Mouse (Mus musculus): ENCODE measurements around the gene Spag4. TPM values are rescaled to one million over a fixed set of nuclear protein-coding genes. Genes with fewer than 3 reads are reported as not detected.

Spag4 gene
- polyA plus RNA-seq, 1 experiment from 2014 or later = 3.6 TPM

- Histone ChIP-seq H3K27me3 (no peaks in the 10 kb centered on the region), H3K36me3 (peaks cover 100% of the 10 kb centered on the region), H3K4me1 (no peaks in the 10 kb centered on the region), H3K4me3 (replicated peaks) (no peak overlapping the region), H3K27ac (no peak overlapping the region), H3K9me3 (replicated peaks) (no peaks in the 10 kb centered on the region), H3K9ac (no peak overlapping the region), H3K4me2 (no peak overlapping the region)
- no peak for ATAC-seq (replicated peaks; ENCODE audit: low FRiP score)
- WGBS = 88% methylated on average over 15 of the region's 15 CpGs
Observed at GRCm38 (mm10) chr2:156073725-156074124, 8.8 kb downstream of the Spag4 start.

GRCm38 (mm10) chr2:156077461-156077860 is 12.5 kb downstream of the Spag4 start:
- ATAC-seq (replicated peaks; ENCODE audit: low FRiP score) = no peak
- no peak overlapping the region for H3K9ac ChIP-seq
- no peak overlapping the region for H3K4me2 ChIP-seq
- no peak overlapping the region for H3K4me3 ChIP-seq (replicated peaks)
- H3K27me3 ChIP-seq = no peaks in the 10 kb centered on the region
- H3K27ac ChIP-seq = no peak overlapping the region
- peaks cover 73% of the 10 kb centered on the region for H3K36me3 ChIP-seq
- WGBS = 88% methylated on average over 7 of the region's 7 CpGs
- no peaks in the 10 kb centered on the region for H3K9me3 ChIP-seq (replicated peaks)
- H3K4me1 ChIP-seq = 0 out of 2 replicates have a peak, but pooled peaks cover 3% of the 10 kb centered on the region

GRCm38 (mm10) chr2:156078421-156079182 is 13.6 kb downstream of the Spag4 start:
- no peaks in the 10 kb centered on the region for H3K27me3 ChIP-seq
- no peak overlapping the region for H3K9ac ChIP-seq
- H3K9me3 ChIP-seq (replicated peaks) = no peaks in the 10 kb centered on the region
- peaks cover 62% of the 10 kb centered on the region for H3K36me3 ChIP-seq
- no peak overlapping the region for H3K27ac ChIP-seq
- H3K4me2 ChIP-seq = no peak overlapping the region
- H3K4me1 ChIP-seq = 0 out of 2 replicates have a peak, but pooled peaks cover 3% of the 10 kb centered on the region
- no peak overlapping the region for H3K4me3 ChIP-seq (replicated peaks)
- ATAC-seq (replicated peaks; ENCODE audit: low FRiP score) = no peak
- 91% methylated on average over 16 of the region's 16 CpGs for WGBS

- no peak for ATAC-seq (replicated peaks; ENCODE audit: low FRiP score)
- WGBS = 80% methylated on average over 8 of the region's 8 CpGs
Observed at GRCm38 (mm10) chr2:156079183-156079560, 14.2 kb downstream of the Spag4 start.

GRCm38 (mm10) chr2:156079674-156080073 is 14.7 kb downstream of the Spag4 start:
- no peak overlapping the region for H3K4me2 ChIP-seq
- H3K27ac ChIP-seq = no peak overlapping the region
- H3K4me3 ChIP-seq (replicated peaks) = no peak overlapping the region
- no peaks in the 10 kb centered on the region for H3K9me3 ChIP-seq (replicated peaks)
- H3K9ac ChIP-seq = no peak overlapping the region
- peaks cover 51% of the 10 kb centered on the region for H3K36me3 ChIP-seq
- 0 out of 2 replicates have a peak, but pooled peaks cover 3% of the 10 kb centered on the region for H3K4me1 ChIP-seq
- H3K27me3 ChIP-seq = no peaks in the 10 kb centered on the region
- no peak for ATAC-seq (replicated peaks; ENCODE audit: low FRiP score)
- 39% methylated on average over 4 of the region's 4 CpGs for WGBS

More at GRCm38 (mm10) chr2:156079183-156079560, 14.2 kb downstream of the Spag4 start:
- Histone ChIP-seq H3K27me3 (no peaks in the 10 kb centered on the region), H3K27ac (no peak overlapping the region), H3K36me3 (peaks cover 56% of the 10 kb centered on the region), H3K4me3 (replicated peaks) (no peak overlapping the region), H3K9me3 (replicated peaks) (no peaks in the 10 kb centered on the region), H3K9ac (no peak overlapping the region), H3K4me2 (no peak overlapping the region), H3K4me1 (0 out of 2 replicates have a peak, but pooled peaks cover 3% of the 10 kb centered on the region)

- no peaks in the 10 kb centered on the region for H3K27me3 ChIP-seq
- H3K27ac ChIP-seq = no peak overlapping the region
- 0 out of 2 replicates have a peak, but pooled peaks cover 3% of the 10 kb centered on the region for H3K4me1 ChIP-seq
- H3K4me3 ChIP-seq (replicated peaks) = no peak overlapping the region
- WGBS = 80% methylated on average over 7 of the region's 7 CpGs
- no peaks in the 10 kb centered on the region for H3K9me3 ChIP-seq (replicated peaks)
- ATAC-seq (replicated peaks; ENCODE audit: low FRiP score) = no peak
- peaks cover 44% of the 10 kb centered on the region for H3K36me3 ChIP-seq
- H3K4me2 ChIP-seq = no peak overlapping the region
- H3K9ac ChIP-seq = no peak overlapping the region
Observed at GRCm38 (mm10) chr2:156080391-156080790, 15.4 kb downstream of the Spag4 start.

- H3K36me3 ChIP-seq = peaks cover 15% of the 10 kb centered on the region
- ATAC-seq (replicated peaks; ENCODE audit: low FRiP score) = no peak
- no peak overlapping the region for H3K4me3 ChIP-seq (replicated peaks)
- 91% methylated on average over 3 of the region's 3 CpGs for WGBS
- no peaks in the 10 kb centered on the region for H3K27me3 ChIP-seq
- no peak overlapping the region for H3K9ac ChIP-seq
- no peak overlapping the region for H3K4me2 ChIP-seq
- H3K9me3 ChIP-seq (replicated peaks) = no peaks in the 10 kb centered on the region
- H3K4me1 ChIP-seq = 0 out of 2 replicates have a peak, but pooled peaks cover 3% of the 10 kb centered on the region
- no peak overlapping the region for H3K27ac ChIP-seq
Observed at GRCm38 (mm10) chr2:156084541-156084940, 19.6 kb downstream of the Spag4 start.

GRCm38 (mm10) chr2:156087391-156088110 is 22.6 kb downstream of the Spag4 start:
- Histone ChIP-seq H3K36me3 (peaks cover 31% of the 10 kb centered on the region), H3K4me3 (replicated peaks) (no peak overlapping the region), H3K9me3 (replicated peaks) (no peaks in the 10 kb centered on the region), H3K27me3 (no peaks in the 10 kb centered on the region), H3K27ac (no peak overlapping the region), H3K4me2 (no peak overlapping the region), H3K4me1 (no peaks in the 10 kb centered on the region), H3K9ac (no peak overlapping the region)
- WGBS = 89% methylated on average over 7 of the region's 7 CpGs
- no peak for ATAC-seq (replicated peaks; ENCODE audit: low FRiP score)

GRCm38 (mm10) chr2:156089799-156090198 is 24.8 kb downstream of the Spag4 start:
- Histone ChIP-seq H3K4me1 (no peaks in the 10 kb centered on the region), H3K36me3 (peaks cover 41% of the 10 kb centered on the region), H3K27ac (no peak overlapping the region), H3K4me2 (no peak overlapping the region), H3K9ac (no peak overlapping the region), H3K27me3 (no peaks in the 10 kb centered on the region), H3K4me3 (replicated peaks) (no peak overlapping the region), H3K9me3 (replicated peaks) (no peaks in the 10 kb centered on the region)
- ATAC-seq (replicated peaks; ENCODE audit: low FRiP score) = no peak
- WGBS = 85% methylated on average over 1 of the region's 1 CpGs

GRCm38 (mm10) chr2:156091926-156092325 is 27.0 kb downstream of the Spag4 start:
- Histone ChIP-seq H3K36me3 (peaks cover 63% of the 10 kb centered on the region), H3K27ac (no peak overlapping the region), H3K27me3 (no peaks in the 10 kb centered on the region), H3K9me3 (replicated peaks) (no peaks in the 10 kb centered on the region), H3K4me3 (replicated peaks) (no peak overlapping the region), H3K4me1 (no peaks in the 10 kb centered on the region), H3K9ac (no peak overlapping the region), H3K4me2 (no peak overlapping the region)
- no peak for ATAC-seq (replicated peaks; ENCODE audit: low FRiP score)
- 78% methylated on average over 5 of the region's 5 CpGs for WGBS

- H3K9ac ChIP-seq = peak overlapping the region; percentile 97
- under 1% methylated on average over 16 of the region's 16 CpGs for WGBS
- peak overlapping the region; percentile 67 for H3K4me2 ChIP-seq
- H3K27ac ChIP-seq = peak overlapping the region; percentile 93
- H3K9me3 ChIP-seq (replicated peaks) = no peaks in the 10 kb centered on the region
- H3K4me1 ChIP-seq = peaks cover 14% of the 10 kb centered on the region
- H3K36me3 ChIP-seq = peaks cover 16% of the 10 kb centered on the region; the same call in 1 of the 2 replicates
- peak overlapping the region; percentile 93 for H3K4me3 ChIP-seq (replicated peaks)
- H3K27me3 ChIP-seq = no peaks in the 10 kb centered on the region
- peak; percentile 82 for ATAC-seq (replicated peaks; ENCODE audit: low FRiP score)
Observed at GRCm38 (mm10) chr2:156110627-156111357, 45.8 kb downstream of the Spag4 start.
